Mouse (Mus musculus): Measurements from ENCODE around the gene Tceal6.
"Not testable (repeated sequence)": the region's sequence is repeated elsewhere in the genome, so short reads cannot be mapped to it uniquely, and the experiment has no call there.

Tceal6 gene

GRCm38 (mm10) chrX:135210436-135211221 is at the start of gene Tceal6:
TSS of gene Tceal6 (minus strand) at chrX:135210687.
- DNase-seq: peak; percentile 39

GRCm38 (mm10) chrX:135209773-135210435 is 583 bp downstream of the Tceal6 start:
- DNase-seq: peak; percentile 3

DNA sequence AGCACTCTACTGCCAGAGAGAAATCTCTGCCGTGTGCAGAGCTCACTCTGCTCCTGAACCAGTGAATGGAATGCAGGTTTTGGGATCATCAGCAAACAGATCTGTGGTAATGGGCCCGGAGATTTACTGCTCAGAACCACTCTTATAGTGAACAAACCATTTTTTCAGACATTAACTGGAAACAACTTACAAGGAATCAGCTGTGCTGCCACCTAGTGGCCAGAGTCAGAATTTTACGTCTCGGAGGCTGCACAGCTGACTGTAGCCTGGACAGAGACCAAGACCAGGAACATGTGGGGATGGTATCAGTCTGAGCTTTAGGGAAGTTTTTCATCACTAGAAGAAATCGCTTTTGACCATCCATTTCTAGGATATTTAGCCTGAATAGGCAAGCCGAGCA is 20.6 kb downstream of the Tceal6 start:
- not testable (repeated sequence) for DNase-seq

- not testable (repeated sequence) for DNase-seq
Measured at GRCm38 (mm10) chrX:135188661-135189060, 21.8 kb downstream of the Tceal6 start.

DNA sequence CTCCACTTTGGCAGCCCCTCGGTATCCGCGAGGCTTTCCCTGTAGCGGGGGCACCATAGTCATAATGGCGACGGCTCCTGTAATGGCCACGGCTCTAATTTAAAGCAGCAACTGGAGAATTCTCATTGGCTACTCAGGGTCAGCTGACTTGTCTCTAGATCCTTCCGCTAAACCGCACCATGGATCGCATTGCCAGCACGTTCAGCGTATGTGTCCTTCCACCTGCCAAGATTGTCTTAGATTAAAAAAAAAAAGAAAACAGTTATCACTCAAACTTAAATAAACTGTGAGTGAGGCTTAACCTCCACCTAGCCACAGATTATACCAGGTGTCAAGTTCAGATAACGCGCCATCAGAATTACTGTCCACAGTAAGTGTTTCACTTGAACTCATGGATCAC is 33.0 kb downstream of the Tceal6 start, which contains the start of gene Gm15023:
Gene Gm15023 (minus strand): TSS at position 101 of the 400 bp plus-strand sequence.
- DNase-seq: not testable (repeated sequence)
